Mouse (Mus musculus) testis, postnatal 10 days (tissue): ENCODE data around the gene Med13l.
"Not testable (repeated sequence)": the region's sequence is repeated elsewhere in the genome, so short reads cannot be mapped to it uniquely, and the experiment has no call there.

Source experiments
- DNase-seq: peaks from one replicate; pipeline ENCODE4 v3.0.0; 2021; ENCODE audit warnings: low spot score

Med13l gene

DNA sequence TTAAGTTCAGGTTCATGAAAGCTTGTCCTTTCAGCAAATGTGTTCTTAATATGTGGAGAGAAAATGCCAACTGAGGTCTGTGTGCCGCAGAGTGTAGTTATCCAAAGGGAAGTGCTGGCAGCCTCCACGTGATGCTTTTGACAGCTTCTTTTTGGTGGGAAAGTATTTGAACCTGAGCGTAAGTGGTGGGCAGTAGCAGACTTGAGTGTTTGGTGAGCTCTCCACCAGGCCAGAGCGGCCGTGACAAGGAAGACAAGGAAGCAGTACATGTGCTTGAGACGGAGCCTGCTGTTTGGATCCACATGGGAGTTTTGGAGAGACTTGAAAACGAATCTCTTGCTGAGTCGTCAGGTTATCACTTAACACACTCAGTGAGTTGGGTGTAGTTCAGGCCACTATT, 71.9 kb downstream of the Med13l start:
- DNase-seq = no peak

- no peak for DNase-seq
Measured at GRCm38 (mm10) chr5:118633106-118633505, 72.6 kb downstream of the Med13l start.

- no peak for DNase-seq
Measured at GRCm38 (mm10) chr5:118635476-118636187, 75.2 kb downstream of the Med13l start.

DNA sequence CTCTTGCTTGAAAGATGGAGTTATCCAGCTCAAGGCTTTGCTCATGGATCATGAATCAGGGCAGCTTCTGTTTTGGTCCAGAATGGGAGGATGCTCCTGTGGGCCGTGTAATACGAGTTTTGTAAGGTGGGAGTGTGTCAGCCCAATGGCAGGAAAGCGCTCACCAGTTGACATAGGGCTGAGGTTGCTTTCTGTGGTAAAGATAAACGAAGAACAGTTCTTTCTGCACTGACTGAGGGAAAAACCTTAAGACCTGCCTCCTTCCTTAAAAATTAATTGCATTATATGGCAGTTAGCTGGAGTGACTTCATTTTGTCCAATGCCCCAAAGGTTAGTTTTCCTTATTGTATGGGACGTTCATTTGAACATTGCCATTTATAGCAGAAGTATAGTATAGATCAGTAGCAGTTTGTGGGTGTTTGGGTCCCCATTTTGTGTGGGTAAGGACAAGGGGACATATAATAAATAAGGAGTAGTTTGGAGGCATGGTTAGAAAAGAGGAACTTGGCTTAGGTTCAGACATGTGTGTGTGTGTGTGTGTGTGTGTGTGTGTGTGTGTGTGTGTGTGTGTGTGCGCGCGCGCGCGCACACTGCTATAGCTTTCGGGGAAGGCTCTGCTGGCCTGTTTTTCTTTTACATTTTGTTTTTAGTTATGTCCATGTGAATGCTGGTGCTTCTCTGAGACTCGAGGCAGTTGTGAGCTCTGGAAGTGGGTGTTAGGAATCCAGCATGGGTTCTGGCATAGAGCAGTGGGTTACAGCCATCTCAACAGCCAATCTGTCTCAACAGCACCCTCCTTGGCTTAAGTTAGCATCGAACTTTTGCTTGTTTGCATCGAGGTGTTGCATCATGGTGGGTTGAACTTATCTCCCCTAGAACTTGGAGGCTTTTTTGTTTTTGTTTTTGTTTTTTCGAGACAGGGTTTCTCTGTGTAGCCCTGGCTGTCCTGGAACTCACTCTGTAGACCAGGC, 76.2 kb downstream of the Med13l start:
- no peak for DNase-seq

GRCm38 (mm10) chr5:118637931-118638330, 77.5 kb downstream of the Med13l start:
- DNase-seq = no peak

DNA sequence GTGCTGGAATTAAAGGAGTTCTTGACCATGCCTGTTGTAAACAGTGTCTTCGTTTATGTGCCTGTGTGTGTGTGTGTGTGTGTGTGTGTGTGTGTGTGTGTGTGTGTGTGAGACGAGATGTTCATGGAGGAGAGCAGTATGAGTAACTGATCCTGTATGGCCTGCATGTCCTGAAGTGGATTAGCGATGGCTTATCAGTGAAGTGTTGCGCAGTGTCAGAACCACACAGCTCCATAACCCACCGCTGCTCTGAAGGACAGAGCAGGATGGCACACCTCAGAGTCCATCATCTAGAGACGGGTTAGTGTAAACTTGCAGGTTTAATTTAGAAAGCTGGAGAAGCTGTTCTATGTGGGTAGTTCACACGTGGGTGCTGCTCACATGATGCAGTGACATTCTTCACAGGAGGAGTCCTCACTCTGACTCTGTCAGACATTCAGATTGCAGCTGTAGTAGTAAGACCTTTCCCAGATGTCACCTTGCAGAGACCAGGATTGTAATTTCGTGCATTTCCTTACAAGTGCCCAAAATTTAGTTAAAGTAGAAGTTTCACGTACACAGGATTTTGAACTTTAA, 78.1 kb downstream of the Med13l start:
- no peak for DNase-seq

DNA sequence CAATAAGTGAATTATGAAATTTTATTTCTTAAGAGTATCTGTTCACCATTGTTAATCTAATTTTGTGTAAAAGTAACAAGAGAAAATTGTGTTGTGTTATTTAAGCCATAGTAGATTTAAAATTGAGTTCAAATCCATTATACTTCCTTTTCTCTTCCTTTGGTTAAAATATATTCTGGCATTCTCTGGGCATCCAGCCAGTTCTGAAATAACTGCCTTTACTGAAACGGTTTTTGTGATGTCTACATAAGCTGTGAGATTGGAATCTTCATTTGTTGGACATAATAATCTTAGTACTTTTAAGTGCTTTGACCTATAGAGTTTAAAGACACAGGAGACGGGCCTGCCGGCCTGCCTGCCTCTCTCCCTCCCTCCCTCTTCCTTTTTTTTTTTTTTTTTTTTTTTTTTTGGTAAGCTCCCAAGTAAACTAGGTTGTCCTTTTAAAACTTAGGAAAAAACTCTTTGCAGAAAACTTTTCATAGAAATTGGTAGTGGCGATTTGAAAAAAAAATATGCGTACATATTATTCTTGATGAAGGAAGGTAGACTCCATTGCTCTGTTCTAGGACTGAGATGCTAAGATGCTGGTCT, 78.7 kb downstream of the Med13l start:
- no peak for DNase-seq

DNA sequence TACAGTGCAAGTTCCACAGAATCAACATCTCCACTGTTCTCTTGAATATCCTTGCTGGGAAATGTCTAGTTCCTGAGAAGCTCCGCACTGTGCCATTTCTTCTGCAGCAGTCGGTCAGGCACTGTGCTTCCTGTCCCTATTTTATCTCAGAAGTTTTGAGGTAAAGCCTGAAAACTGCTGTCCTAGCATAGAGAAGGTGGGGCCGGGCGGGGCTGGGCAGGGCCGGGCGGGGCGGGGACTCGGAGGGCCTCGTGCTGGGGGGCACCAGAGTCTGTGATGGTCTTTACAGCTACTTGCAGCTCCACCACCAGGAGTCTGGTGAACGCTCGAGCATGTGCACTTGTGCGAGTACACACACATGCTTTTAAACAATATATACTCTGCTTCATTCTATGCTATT, 83.6 kb downstream of the Med13l start:
- DNase-seq = no peak

DNA sequence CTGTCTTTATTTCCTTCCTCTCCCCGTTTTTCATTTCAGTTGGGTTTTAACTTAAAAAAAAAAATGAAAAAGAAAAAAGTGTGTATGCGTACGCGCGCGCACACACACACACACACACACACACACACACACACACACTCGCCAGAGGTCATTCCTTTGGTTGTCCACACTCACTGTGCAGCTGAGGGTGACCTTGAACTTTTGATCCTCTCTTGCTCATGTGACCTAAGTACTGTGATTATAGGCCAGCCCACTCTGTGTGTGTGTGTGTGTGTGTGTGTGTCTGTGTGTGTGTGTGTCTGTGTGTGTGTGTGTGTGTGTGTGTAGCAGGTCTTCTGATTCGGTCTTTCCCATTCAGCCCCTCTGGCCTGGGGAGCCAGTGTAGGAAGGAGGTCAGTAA, 84.0 kb downstream of the Med13l start:
- no peak for DNase-seq

DNA sequence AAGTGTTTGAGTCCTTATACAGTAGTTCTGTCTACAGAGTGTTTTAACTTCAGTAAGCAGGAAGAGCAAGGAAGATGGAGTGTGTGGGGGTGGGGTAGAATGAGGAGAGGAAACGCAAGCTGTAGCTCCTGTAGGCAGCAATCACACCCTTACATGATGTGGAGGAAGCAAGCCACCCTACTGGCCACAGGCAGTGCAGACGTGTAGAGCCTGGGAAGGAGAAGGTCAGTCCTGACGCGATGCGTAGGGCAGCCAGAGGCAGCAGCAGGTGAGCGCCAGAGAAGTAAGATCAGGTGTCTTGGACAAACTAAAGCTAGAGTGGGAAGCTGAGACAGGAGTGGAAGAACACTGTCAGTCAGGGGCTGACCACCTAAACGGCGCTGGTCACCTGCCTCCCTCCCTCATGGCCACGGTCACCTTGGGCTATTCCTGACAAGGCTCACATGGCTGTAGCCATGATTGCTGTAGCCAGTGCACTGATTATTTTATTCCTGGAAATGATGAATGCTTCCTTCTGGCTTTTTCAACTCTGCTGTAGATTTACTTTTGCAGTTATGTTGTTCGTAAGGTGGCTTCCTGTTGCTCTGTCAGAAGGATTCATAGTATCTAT, 84.8 kb downstream of the Med13l start:
- no peak for DNase-seq

GRCm38 (mm10) chr5:118646897-118647296, 86.4 kb downstream of the Med13l start:
- DNase-seq = no peak

- no peak for DNase-seq
Measured at GRCm38 (mm10) chr5:118647384-118647783, 86.9 kb downstream of the Med13l start.

- no peak for DNase-seq
Measured at GRCm38 (mm10) chr5:118649215-118650006, 88.9 kb downstream of the Med13l start.

DNA sequence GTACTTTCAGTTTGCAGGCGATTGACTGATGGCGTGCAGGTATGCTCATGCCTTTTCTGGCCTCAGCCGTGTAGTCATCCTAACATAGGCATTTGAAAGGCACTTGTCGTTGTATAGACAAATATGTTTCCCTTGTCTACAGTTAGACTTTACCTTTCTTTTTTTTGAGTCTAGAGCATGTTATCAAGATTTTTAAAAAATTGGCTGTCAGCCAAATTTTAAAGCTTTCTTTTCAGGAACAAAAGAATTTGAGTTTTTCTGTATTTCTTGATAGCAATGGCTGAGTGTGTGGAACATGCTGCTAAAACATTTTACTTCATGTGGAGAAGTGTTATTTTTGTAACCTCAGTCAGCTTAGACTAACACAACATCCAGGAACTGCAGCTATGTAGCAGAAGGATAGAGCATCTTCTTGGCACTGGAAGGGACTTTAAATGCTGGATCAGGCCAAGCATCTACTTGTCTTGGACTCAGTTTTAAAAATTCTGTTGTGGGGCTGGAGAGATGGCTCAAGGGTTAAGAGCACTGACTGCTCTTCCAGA, 89.6 kb downstream of the Med13l start:
- DNase-seq = no peak

- DNase-seq = no peak
Measured at GRCm38 (mm10) chr5:118650746-118651145, 90.3 kb downstream of the Med13l start.

- no peak for DNase-seq
Measured at GRCm38 (mm10) chr5:118652611-118653010, 92.1 kb downstream of the Med13l start.

DNA sequence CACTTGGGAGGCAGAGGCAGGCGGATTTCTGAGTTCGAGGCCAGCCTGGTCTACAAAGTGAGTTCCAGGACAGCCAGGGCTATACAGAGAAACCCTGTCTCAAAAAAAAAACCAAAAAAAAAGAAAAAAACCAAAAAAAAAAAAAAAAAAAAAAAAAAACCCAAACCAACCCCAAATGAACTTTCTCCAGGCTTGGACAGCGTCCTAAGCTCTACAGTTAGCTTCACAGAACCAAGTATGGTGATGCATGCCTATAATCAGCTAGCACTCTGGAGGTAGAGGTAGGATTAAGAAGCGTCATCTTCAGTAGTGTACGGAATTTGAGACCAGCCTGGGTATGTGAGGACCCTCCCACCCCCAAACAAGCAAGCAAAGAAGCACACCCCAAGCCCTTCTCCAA, 92.6 kb downstream of the Med13l start:
- not testable (repeated sequence) for DNase-seq

GRCm38 (mm10) chr5:118654599-118654998, 94.1 kb downstream of the Med13l start:
- no peak for DNase-seq

GRCm38 (mm10) chr5:118655025-118655424, 94.5 kb downstream of the Med13l start:
- no peak for DNase-seq

DNA sequence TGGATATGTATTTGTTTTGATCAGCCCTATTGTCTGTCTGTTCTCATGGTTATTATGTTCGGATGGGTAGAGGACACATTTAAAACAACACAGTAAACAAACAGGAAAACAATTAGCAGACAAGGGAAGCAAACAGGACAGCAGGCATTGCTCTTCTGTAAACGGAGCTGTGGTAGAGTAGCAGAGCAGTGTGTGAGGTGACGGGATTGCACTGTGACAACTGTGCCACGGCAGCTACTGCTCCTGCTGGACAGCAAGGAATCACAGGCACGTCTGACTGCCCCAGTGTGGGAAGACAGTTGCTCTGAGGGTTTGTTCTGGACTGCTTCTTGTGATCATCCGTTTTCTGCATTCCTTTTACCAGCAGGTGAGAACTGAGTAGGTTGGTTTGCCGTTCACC, 94.9 kb downstream of the Med13l start:
- DNase-seq = no peak

DNA sequence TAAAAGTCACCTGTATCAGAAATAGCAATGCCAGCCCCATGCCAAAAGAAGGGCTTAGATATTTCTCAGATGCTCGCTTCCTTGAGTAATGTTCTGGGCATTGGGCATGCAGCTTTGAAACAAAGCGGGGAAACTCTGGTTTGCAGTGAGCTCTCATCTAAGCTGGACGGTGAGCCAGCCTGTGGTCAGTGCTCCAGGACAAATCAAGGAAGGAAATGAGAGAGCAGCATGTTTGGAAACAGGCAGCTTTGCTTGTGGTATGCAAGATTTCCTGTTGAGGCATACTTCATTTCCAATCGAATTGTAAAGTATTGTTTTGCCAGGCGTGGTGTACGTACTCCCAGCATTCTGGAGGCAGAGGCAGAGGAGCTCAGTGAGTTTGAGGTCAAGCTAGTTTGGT, 95.5 kb downstream of the Med13l start:
- no peak for DNase-seq
